In the genomic region with DNA sequence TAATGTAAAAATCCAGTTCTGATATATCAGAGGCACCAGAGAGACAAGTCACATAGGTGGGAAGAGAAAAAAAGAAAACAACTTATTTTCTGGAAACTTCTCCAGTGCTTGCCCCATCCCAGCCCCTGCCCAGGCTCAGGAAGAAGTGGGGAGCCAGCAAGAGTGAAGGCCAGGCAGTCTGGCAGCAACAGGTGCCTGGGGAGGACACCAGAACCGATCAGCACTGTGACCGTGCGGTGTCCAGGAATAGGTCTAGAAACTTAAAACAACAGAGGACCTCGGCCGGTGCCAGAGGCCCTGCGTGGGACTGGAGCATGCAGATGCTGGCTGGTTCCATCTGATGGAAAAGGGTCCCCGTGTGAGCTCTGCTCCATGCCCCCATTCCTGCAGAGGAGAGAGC, we compare ENCODE assay signal across 25 mouse cellular contexts. TPM values are rescaled to one million over a fixed set of nuclear protein-coding genes. Genes with fewer than 3 reads are reported as not detected.
"Had no signal": no experiment of that assay in that cellular context is flagged by ENCODE, and none has a peak within 500 bp of the region (broad histone marks: within the 10 kb centered on the region; RNA-seq: fewer than 3 reads in every experiment).

No protein-coding gene starts in this region.

- DNase-seq: forebrain, postnatal 0 days; gastrocnemius, postnatal 36 days; heart, adult 11 months; heart, adult 2 months; heart, postnatal 14 days; heart, postnatal 36 days; kidney, adult 11 months; kidney, adult 2 months; kidney, adult 9 months; kidney, postnatal 14 days; kidney, postnatal 36 days; layer of hippocampus, adult 9-11 months; layer of hippocampus, postnatal 36 days; left cerebral cortex, postnatal 4 days; liver, embryonic 13.5 days had no signal

RNA-seq across cellular contexts. Expression of a gene that starts 3.4 kb away (rescaled TPM):
- total RNA-seq: forebrain, postnatal 0 days; gastrocnemius, postnatal 36 days; heart, adult 2 months; heart, postnatal 14 days; heart, postnatal 36 days; hematopoietic stem cell, adult 5-6 weeks; hindbrain, postnatal 0 days; layer of hippocampus, adult 18-20 months; layer of hippocampus, adult 8-10 months; layer of hippocampus, postnatal 14 days; layer of hippocampus, postnatal 36 days; left cerebral cortex, adult 18-20 months; left cerebral cortex, adult 8-10 months; left cerebral cortex, postnatal 10 days; left cerebral cortex, postnatal 25 days; left cerebral cortex, postnatal 4 days; liver, adult 2 months had no signal
